In the genomic region with DNA sequence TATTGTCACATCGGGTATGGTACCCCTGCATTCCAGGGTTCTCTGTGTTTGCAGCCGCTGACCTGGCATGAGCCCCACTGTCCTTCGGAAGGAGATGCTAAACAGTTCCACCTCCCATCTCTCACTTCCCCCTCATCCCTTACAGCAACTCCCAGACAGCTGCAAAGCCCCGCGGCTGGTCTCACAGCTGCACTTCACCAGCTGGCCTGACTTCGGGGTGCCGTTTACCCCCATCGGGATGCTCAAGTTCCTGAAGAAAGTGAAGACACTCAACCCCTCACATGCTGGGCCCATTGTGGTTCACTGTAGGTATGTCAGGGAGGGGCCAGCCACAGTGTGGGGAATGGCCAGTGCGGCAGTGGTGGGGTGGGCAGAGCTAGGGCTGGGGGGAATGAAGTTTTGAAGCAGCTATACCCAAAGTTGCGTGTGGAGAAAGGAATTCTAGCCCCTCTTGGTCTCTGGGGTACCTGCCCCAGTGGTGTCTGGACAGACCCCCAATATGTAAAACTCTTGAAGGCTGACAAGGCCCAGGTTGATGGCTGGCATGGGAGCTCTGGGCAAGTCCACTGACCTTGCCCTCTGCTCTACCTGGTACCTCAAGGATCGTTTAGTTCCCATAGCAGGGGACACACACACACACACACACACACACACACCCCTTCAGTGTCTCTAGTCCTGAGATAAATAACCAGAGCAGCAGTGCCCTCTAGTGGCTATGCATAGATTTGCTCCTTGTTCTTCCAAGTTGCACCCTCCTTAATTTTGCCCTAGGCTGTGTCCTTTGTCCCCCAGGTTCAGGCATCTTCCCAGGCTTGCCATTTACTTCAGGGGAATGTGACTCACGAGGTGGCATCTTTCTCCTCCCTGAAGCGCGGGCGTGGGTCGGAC, we compare ENCODE assay signal across 8 mouse cellular contexts. TPM values are rescaled to one million over a fixed set of nuclear protein-coding genes. Genes with fewer than 3 reads are reported as not detected.
DNase-seq lines count a peak whose midpoint lies in the region; ATAC-seq and TF ChIP-seq lines count a peak whose summit lies in the region.

No protein-coding gene starts in this region.

- no peaks in the 10 kb centered on the region for H3K36me3 ChIP-seq in MEL (ENCODE audit: control insufficient read depth in 1 of 2, insufficient read depth in 2 of 2, low read length in 2 of 2)
- H3K36me3 ChIP-seq in kidney, adult 2 months (ENCODE audit: control insufficient read depth, insufficient read depth, low read length): no peaks in the 10 kb centered on the region
- H3K36me3 ChIP-seq in limb, embryonic 12.5 days: no peaks in the 10 kb centered on the region

- DNase-seq in 416B (ENCODE audit: low read depth) (peak; percentile 88), MEL (ENCODE audit: low read depth, low spot score) (peak; percentile 82)
- peak; percentile 50 for DNase-seq in cerebellum, adult 9-11 months
- DNase-seq in frontal cortex, postnatal 36 days (ENCODE audit: low spot score in 2 of 2): peak; percentile 49 to 75
- DNase-seq in kidney, adult 2 months: peak; percentile 58
- DNase-seq in natural killer cell, adult 2 months (ENCODE audit: low spot score in 2 of 2): peak; percentile 68 to 73
- DNase-seq in thymus, postnatal 14 days: peak; percentile 75

- TF ChIP-seq RAD21 in MEL (IDR thresholded peaks at IDR 0.05; ENCODE audit: low read depth, low read length): peak; percentile 83

- ATAC-seq in limb, embryonic 12.5 days (ENCODE audit: insufficient number of reproducible peaks, insufficient read depth, low FRiP score, low TSS enrichment, low read depth): peak; percentile 7; the same call in 1 of the 2 replicates

- no peak for TF ChIP-seq POLR2A in MEL (IDR thresholded peaks at IDR 0.05; ENCODE audit: control insufficient read depth in 1 of 2, insufficient read depth in 1 of 2, low read depth in 1 of 2, low read length in 2 of 2, poor library complexity in 1 of 2)
- TF ChIP-seq POLR2A in kidney, adult 2 months (IDR thresholded peaks at IDR 0.05; ENCODE audit: low read depth, low read length): no peak

- H3K79me2 ChIP-seq in MEL (ENCODE audit: control insufficient read depth, insufficient read depth, low read length, poor library complexity): no peaks in the 10 kb centered on the region

- no peak overlapping the region for H3K27ac ChIP-seq in MEL (ENCODE audit: control insufficient read depth, low read depth, low read length)
- H3K27ac ChIP-seq in kidney, adult 2 months (ENCODE audit: insufficient read depth, low read depth, low read length): no peak overlapping the region
- H3K27ac ChIP-seq in limb, embryonic 12.5 days: no peak overlapping the region

- peak; percentile 52 to 90 (median 79) for TF ChIP-seq CTCF in MEL (IDR thresholded peaks at IDR 0.05 in 2 of 3, conservative IDR thresholded peaks at IDR 0.05 in 1 of 3; ENCODE audit: control insufficient read depth in 1 of 3, insufficient read depth in 1 of 3, low read depth in 2 of 3, low read length in 3 of 3, poor library complexity in 1 of 3, severe bottlenecking in 1 of 3)
- TF ChIP-seq CTCF in kidney, adult 2 months (conservative IDR thresholded peaks at IDR 0.05; ENCODE audit: insufficient read depth, insufficient read length, low read depth, low read length): peak; percentile 52

- H3K9me3 ChIP-seq in MEL (replicated peaks; ENCODE audit: insufficient read depth, low read length): no peaks in the 10 kb centered on the region
- no peaks in the 10 kb centered on the region for H3K9me3 ChIP-seq in limb, embryonic 12.5 days

- no peak overlapping the region for H3K4me2 ChIP-seq in limb, embryonic 12.5 days

- no peaks in the 10 kb centered on the region for H3K27me3 ChIP-seq in MEL (ENCODE audit: control insufficient read depth in 1 of 2, insufficient read depth in 2 of 2, low read length in 2 of 2)
- no peaks in the 10 kb centered on the region for H3K27me3 ChIP-seq in kidney, adult 2 months (replicated peaks; ENCODE audit: control insufficient read depth, insufficient read depth, low read length)
- no peaks in the 10 kb centered on the region; the same call in 1 of the 2 replicates for H3K27me3 ChIP-seq in limb, embryonic 12.5 days

- WGBS in kidney, adult 2 months: 46% methylated on average over 16 of the region's 16 CpGs
- WGBS in limb, embryonic 12.5 days: 32% methylated on average over 16 of the region's 16 CpGs

- H3K4me1 ChIP-seq in MEL (ENCODE audit: control insufficient read depth in 1 of 2, insufficient read depth in 2 of 2, low read length in 2 of 2): no peaks in the 10 kb centered on the region
- H3K4me1 ChIP-seq in kidney, adult 2 months (ENCODE audit: control insufficient read depth, insufficient read depth, low read length): no peaks in the 10 kb centered on the region
- H3K4me1 ChIP-seq in limb, embryonic 12.5 days (replicated peaks): no peaks in the 10 kb centered on the region

- no peak overlapping the region for H3K4me3 ChIP-seq in MEL (ENCODE audit: control insufficient read depth in 1 of 2, insufficient read depth in 1 of 2, low read depth in 2 of 2, low read length in 2 of 2)
- no peak overlapping the region for H3K4me3 ChIP-seq in kidney, adult 2 months (ENCODE audit: insufficient read depth, low read depth, low read length)
- no peak overlapping the region for H3K4me3 ChIP-seq in limb, embryonic 12.5 days (replicated peaks)

- no peak overlapping the region for H3K9ac ChIP-seq in MEL (ENCODE audit: control insufficient read depth, low read depth, low read length, poor library complexity, severe bottlenecking)
- no peak overlapping the region for H3K9ac ChIP-seq in limb, embryonic 12.5 days (replicated peaks)

- TF ChIP-seq EP300 in MEL (IDR thresholded peaks at IDR 0.05; ENCODE audit: low read depth in 1 of 2, low read length in 2 of 2): no peak

TF ChIP-seq in MEL, 35 proteins besides CTCF, POLR2A, EP300 and RAD21:
- TF ChIP-seq JUND (IDR thresholded peaks at IDR 0.05; ENCODE audit: low read depth, low read length): no peak
- TF ChIP-seq ZMIZ1 (IDR thresholded peaks at IDR 0.05; ENCODE audit: low read depth, low read length): no peak
- no peak for TF ChIP-seq MXI1 (IDR thresholded peaks at IDR 0.05; ENCODE audit: low read depth, low read length)
- TF ChIP-seq USF2 (IDR thresholded peaks at IDR 0.05; ENCODE audit: borderline replicate concordance in 1 of 2, insufficient read depth in 1 of 2, low read depth in 1 of 2, low read length in 2 of 2): no peak
- no peak for TF ChIP-seq ETS1 (IDR thresholded peaks at IDR 0.05; ENCODE audit: low read depth, low read length)
- no peak for TF ChIP-seq GATA1 (IDR thresholded peaks at IDR 0.05; ENCODE audit: low read depth, low read length)
- no peak for TF ChIP-seq MYB (IDR thresholded peaks at IDR 0.05; ENCODE audit: low read depth, low read length)
- TF ChIP-seq E2F4 (IDR thresholded peaks at IDR 0.05; ENCODE audit: borderline replicate concordance, low read depth, low read length): no peak
- TF ChIP-seq ZC3H11A (IDR thresholded peaks at IDR 0.05; ENCODE audit: low read depth, low read length): peak; percentile 75
- TF ChIP-seq BHLHE40 (IDR thresholded peaks at IDR 0.05; ENCODE audit: borderline replicate concordance, low read depth, low read length): no peak
- peak; percentile 78 for TF ChIP-seq SMC3 (IDR thresholded peaks at IDR 0.05; ENCODE audit: low read depth, low read length)
- TF ChIP-seq POLR2AphosphoS2 (IDR thresholded peaks at IDR 0.05; ENCODE audit: low read length): no peak
- TF ChIP-seq NELFE (IDR thresholded peaks at IDR 0.05; ENCODE audit: low read depth, low read length): no peak
- no peak for TF ChIP-seq KAT2A (conservative IDR thresholded peaks at IDR 0.05; ENCODE audit: low read depth, low read length)
- no peak for TF ChIP-seq ZKSCAN1 (IDR thresholded peaks at IDR 0.05; ENCODE audit: low read depth, low read length)
- TF ChIP-seq ELF1 (IDR thresholded peaks at IDR 0.05; ENCODE audit: low read depth, low read length): no peak
- TF ChIP-seq SIN3A (IDR thresholded peaks at IDR 0.05; ENCODE audit: low read length): 0 out of 2 replicates have a peak, but pooled peaks have one; percentile 32
- TF ChIP-seq MAX (IDR thresholded peaks at IDR 0.05; ENCODE audit: low read length): no peak
- no peak for TF ChIP-seq TBP (IDR thresholded peaks at IDR 0.05; ENCODE audit: low read depth, low read length)
- no peak for TF ChIP-seq ZNF384 (IDR thresholded peaks at IDR 0.05; ENCODE audit: low read depth, low read length)
- TF ChIP-seq RCOR1 (IDR thresholded peaks at IDR 0.05; ENCODE audit: low read depth, low read length): no peak
- TF ChIP-seq MYC (IDR thresholded peaks at IDR 0.05; ENCODE audit: low read depth, low read length): no peak
- 0 out of 2 replicates have a peak, but pooled peaks have one; percentile 39 for TF ChIP-seq MAZ (IDR thresholded peaks at IDR 0.05; ENCODE audit: low read depth, low read length)
- no peak for TF ChIP-seq GABPA (IDR thresholded peaks at IDR 0.05; ENCODE audit: low read depth, low read length)

RNA-seq across cellular contexts. Expression of gene Mki67, which starts 47.1 kb away (rescaled TPM):
- total RNA-seq in MEL (2012; rRNA removed): 88.6 and 132 TPM in 2 replicates
- 100 to 1,000 TPM; 271 to 401 TPM for polyA plus RNA-seq in MEL (2012; ENCODE audit: insufficient read depth in 1 of 2, insufficient read length in 2 of 2, low read depth in 1 of 2, low replicate concordance in 2 of 2, missing spikeins in 1 of 2)
- polyA plus RNA-seq in kidney, adult 2 months (2012; rRNA removed): 0.18 and 0.28 TPM in 2 replicates
- polyA plus RNA-seq in limb, embryonic 12.5 days (2016; fragmentation: Nextera tagmentation; extraction: Ambion mirVana): 50.5 and 51.2 TPM in 2 replicates

Comparison
In these comparisons a context has a peak if more than half of its experiments do, and no peak if none do; other contexts are left out.
1. RNA of gene Mki67, which starts 47.1 kb away (polyA plus RNA-seq): 271 to 401 TPM in MEL and 50.5 to 51.2 TPM in limb, embryonic 12.5 days; 0.18 to 0.28 TPM in kidney, adult 2 months; every median in the first group is over 10 times any median in the second.
2. Peak in every context shown above with its lines, with median percentiles within 50 percentile points of each other: DNase-seq.